Mouse (Mus musculus): Measurements from ENCODE around the gene Abcc6.
A peak's percentile ranks its signal among the peaks of the same experiment; 100 is the strongest.

Gene Abcc6

DNA sequence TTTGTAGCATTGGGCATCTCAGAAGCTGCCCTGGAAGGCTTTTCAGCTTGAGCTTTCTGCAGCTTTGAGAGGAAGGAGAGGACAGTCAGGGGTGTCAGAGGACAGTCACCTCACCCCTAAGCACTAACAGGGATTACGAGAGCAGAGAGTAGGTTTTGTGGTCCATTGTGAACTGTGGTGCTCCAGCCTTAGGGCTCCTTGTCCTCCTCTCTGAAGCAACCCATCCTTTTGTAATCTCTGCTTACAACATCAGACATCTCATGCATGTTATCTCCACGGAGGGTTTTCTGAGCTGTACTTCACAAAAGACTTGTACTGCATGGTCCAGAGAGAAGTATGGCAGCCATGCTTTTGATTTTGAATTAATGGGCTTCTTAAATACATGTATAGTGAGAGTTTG, 4.9 kb upstream of the Abcc6 start:
- TF ChIP-seq POU5F1 (IDR thresholded peaks at IDR 0.05; ENCODE audit: borderline replicate concordance, low read length) (no peak), NANOG (IDR thresholded peaks at IDR 0.05; ENCODE audit: borderline replicate concordance, low read length) (no peak), CTCF (conservative IDR thresholded peaks at IDR 0.05; ENCODE audit: low read length) (no peak)
- H3K4me3 ChIP-seq (replicated peaks; ENCODE audit: low read length), result peak overlapping the region; percentile 96; the same call in 1 of the 2 replicates
- H3K9me3 ChIP-seq (ENCODE audit: low read length), result no peaks in the 10 kb centered on the region
- no peaks in the 10 kb centered on the region for H3K27me3 ChIP-seq (ENCODE audit: insufficient read depth, low read length)
- peaks cover 41% of the 10 kb centered on the region for H3K36me3 ChIP-seq (ENCODE audit: insufficient read depth, low read length)
- peaks cover 43% of the 10 kb centered on the region for H3K4me1 ChIP-seq (replicated peaks; ENCODE audit: low read depth, low read length)

DNA sequence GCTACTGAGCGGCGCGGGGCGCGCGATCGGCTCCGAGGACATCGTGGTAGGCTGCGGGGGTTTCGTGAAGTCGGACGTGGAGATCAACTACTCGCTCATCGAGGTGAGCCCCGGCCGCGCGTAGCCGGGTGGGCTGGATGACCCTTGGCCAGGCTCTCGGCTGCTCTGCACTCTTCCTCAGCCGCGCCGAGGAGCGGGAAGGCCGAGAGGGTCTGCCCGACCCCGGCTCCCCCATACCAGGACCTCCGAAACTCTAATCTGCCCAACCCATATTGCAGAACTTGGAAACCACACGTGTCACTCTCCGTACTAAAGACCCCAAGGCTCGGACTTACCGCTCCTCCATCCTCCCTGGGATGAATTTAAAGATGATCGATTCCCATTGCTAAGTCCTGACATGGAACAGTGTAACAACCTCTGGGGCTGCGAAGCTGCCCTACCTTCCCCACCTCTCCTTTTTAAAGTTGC, 3.8 kb upstream of the Abcc6 start:
- Histone ChIP-seq H3K4me1 (replicated peaks; ENCODE audit: low read depth, low read length) (peaks cover 40% of the 10 kb centered on the region), H3K27me3 (ENCODE audit: insufficient read depth, low read length) (peaks cover 4% of the 10 kb centered on the region), H3K36me3 (ENCODE audit: insufficient read depth, low read length) (peaks cover 32% of the 10 kb centered on the region), H3K4me3 (replicated peaks; ENCODE audit: low read length) (peak overlapping the region; percentile 96), H3K9me3 (ENCODE audit: low read length) (no peaks in the 10 kb centered on the region)
- TF ChIP-seq CTCF (conservative IDR thresholded peaks at IDR 0.05; ENCODE audit: low read length), result no peak
- TF ChIP-seq NANOG (IDR thresholded peaks at IDR 0.05; ENCODE audit: borderline replicate concordance, low read length), result no peak
- TF ChIP-seq POU5F1 (IDR thresholded peaks at IDR 0.05; ENCODE audit: borderline replicate concordance, low read length), result no peak

DNA sequence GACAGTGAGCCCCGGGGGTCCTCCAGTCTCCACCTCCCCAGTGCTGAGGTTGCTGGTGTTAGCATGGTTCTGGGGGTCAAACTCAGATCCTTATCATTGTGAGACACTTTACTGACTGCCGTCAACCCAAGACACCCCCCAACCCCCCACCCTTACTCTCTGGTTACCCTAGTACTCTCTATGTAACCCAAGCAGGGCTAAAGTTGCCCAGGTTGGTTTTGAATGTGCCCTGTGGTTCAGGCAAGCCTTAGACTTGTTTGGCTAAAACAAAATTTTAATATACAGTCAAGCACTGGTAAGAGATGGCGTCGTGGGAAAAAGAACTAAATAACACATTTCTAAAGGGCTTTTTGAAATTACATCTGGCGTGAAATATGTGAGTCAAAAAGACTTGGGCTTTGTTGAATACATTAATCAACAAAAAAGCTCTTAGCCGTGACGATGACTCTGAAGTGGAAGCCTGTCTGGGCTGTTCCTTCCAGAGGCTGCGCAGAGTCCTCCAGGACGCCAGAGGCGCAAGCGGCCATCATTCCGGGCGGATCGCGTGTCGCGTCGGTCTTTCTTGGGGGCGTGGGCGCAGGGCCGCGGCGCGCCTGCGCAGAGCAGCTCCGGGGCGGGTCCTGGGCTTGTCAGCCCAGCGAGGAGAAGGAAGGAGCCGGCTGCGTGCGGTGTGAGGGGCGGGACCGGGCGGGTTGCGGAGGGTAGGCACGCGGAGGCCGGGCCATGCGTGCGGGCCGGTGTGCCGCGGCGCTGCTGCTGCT, 3.2 kb upstream of the Abcc6 start, which contains the start of gene Nomo1:
Gene Nomo1 (plus strand): TSS at position 590 of the 761 bp plus-strand sequence.
- TF ChIP-seq CTCF (conservative IDR thresholded peaks at IDR 0.05; ENCODE audit: low read length), result peak; percentile 51
- TF ChIP-seq NANOG (IDR thresholded peaks at IDR 0.05; ENCODE audit: borderline replicate concordance, low read length), result no peak
- TF ChIP-seq POU5F1 (IDR thresholded peaks at IDR 0.05; ENCODE audit: borderline replicate concordance, low read length), result no peak
- H3K36me3 ChIP-seq (ENCODE audit: insufficient read depth, low read length), result peaks cover 26% of the 10 kb centered on the region
- peaks cover 7% of the 10 kb centered on the region for H3K27me3 ChIP-seq (ENCODE audit: insufficient read depth, low read length)
- no peaks in the 10 kb centered on the region for H3K9me3 ChIP-seq (ENCODE audit: low read length)
- H3K4me1 ChIP-seq (replicated peaks; ENCODE audit: low read depth, low read length), result peaks cover 39% of the 10 kb centered on the region
- peak within 1 kb of the TSS; percentile 96 for H3K4me3 ChIP-seq (replicated peaks; ENCODE audit: low read length)

DNA sequence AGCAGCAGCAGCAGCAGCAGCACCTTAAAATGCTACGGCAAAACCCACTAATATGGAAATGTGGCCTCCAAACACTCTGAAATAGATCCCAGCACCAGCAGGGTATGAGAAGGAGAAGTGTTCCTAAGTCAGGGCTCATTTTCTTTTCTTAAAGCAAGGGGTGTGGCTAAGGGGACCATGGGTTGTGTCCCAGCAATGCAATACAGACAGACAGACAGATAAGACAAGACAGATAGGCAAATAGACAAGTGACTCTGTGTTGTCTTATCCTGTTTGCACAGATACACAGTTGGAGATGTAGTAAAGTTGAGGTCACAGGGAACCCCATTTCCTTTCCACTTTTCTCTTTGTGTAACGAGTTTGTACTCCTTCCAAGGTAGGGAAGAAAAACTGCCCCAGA, 973 bp upstream of the Abcc6 start:
- Histone ChIP-seq H3K9me3 (ENCODE audit: low read length) (no peaks in the 10 kb centered on the region), H3K27me3 (ENCODE audit: insufficient read depth, low read length) (peaks cover 17% of the 10 kb centered on the region), H3K4me3 (replicated peaks; ENCODE audit: low read length) (no peak overlapping the region), H3K36me3 (ENCODE audit: insufficient read depth, low read length) (peaks cover 9% of the 10 kb centered on the region), H3K4me1 (replicated peaks; ENCODE audit: low read depth, low read length) (peaks cover 39% of the 10 kb centered on the region)
- no peak for TF ChIP-seq NANOG (IDR thresholded peaks at IDR 0.05; ENCODE audit: borderline replicate concordance, low read length)

DNA sequence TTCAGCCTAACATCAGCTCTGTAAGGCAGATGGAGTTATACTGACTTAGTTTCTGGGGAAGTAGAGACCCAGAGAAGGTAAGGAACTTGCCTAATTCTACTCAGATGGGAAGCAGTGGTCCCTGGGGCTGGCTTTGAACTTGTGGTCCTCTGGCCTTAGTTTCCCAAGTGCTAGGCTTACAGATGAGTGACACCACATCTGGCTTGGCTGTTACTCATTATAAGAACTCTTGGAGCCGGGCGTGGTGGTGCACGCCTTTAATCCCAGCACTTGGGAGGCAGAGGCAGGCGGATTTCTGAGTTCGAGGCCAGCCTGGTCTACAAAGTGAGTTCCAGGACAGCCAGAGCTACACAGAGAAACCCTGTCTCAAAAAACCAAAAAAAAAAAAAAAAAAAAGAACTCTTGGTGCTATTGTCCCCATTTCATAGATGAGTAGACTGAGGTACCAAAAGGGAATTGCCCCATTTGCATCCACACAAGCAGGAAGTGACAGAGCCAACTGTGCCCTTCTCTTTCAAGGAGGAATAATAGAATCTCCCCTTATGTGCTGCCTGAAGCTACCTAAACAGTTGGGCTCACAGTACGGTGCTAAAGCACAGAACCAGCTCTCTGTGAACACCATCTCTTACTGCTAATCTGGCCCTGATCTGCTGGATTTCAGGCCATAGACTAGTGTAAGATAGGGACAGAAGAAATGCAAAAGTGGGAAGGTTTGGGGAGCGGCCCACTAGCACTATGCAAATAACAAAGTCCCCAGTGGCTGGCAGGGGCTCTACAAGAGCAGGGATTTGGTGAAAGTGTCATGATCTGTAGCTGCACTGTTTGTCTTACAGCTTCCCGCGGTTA, 580 bp downstream of the Abcc6 start:
- Histone ChIP-seq H3K9me3 (ENCODE audit: low read length) (no peaks in the 10 kb centered on the region), H3K4me3 (replicated peaks; ENCODE audit: low read length) (peak overlapping the region; percentile 66), H3K36me3 (ENCODE audit: insufficient read depth, low read length) (no peaks in the 10 kb centered on the region), H3K27me3 (ENCODE audit: insufficient read depth, low read length) (peaks cover 20% of the 10 kb centered on the region), H3K4me1 (replicated peaks; ENCODE audit: low read depth, low read length) (peaks cover 34% of the 10 kb centered on the region)
- TF ChIP-seq CTCF (conservative IDR thresholded peaks at IDR 0.05; ENCODE audit: low read length) (no peak), POU5F1 (IDR thresholded peaks at IDR 0.05; ENCODE audit: borderline replicate concordance, low read length) (no peak), NANOG (IDR thresholded peaks at IDR 0.05; ENCODE audit: borderline replicate concordance, low read length) (no peak)

DNA sequence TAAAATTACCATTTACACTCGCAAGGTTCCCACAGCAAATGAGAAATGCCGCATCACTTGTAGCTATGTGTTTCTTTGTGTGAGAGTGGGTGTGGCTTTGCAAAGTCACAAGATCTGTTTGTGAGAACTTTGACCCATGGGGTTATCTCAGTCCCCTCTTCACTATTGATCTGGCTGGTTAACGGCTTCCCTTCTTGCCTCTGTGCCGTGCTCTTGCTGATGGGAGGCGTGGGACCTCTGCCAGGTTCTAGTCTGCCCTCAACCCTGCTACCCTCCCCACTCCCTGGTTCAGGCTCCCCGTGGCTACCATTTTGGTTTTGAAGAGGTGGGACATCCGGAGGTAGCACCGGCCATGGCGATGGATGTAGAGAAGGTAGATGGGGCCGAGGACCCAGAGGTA, 1.4 kb downstream of the Abcc6 start:
- no peaks in the 10 kb centered on the region for H3K9me3 ChIP-seq (ENCODE audit: low read length)
- TF ChIP-seq NANOG (IDR thresholded peaks at IDR 0.05; ENCODE audit: borderline replicate concordance, low read length), result no peak
- no peak overlapping the region for H3K4me3 ChIP-seq (replicated peaks; ENCODE audit: low read length)
- H3K4me1 ChIP-seq (replicated peaks; ENCODE audit: low read depth, low read length), result peaks cover 27% of the 10 kb centered on the region
- H3K36me3 ChIP-seq (ENCODE audit: insufficient read depth, low read length), result no peaks in the 10 kb centered on the region
- H3K27me3 ChIP-seq (ENCODE audit: insufficient read depth, low read length), result peaks cover 20% of the 10 kb centered on the region

DNA sequence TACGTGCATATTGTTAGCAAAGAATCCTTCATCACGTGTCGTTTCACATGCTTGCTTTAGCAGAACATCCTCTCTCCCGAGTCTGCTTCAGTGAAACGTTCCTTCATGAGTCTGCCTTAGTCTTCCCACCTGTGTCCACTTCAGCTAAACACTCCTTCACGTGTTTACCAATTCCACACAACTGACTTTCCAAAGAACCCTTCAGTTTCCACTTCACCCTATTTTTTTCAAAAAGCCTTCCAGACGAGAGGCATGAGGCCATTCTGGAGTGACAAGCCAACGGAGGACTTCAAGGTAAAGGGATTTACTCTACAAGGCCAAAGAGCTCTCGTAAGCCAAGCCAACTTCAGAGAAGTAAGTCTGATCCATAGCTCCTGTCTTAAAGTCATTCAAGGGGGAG, 4.7 kb downstream of the Abcc6 start:
- no peak overlapping the region for H3K4me3 ChIP-seq (replicated peaks; ENCODE audit: low read length)
- no peaks in the 10 kb centered on the region for H3K9me3 ChIP-seq (ENCODE audit: low read length)
- H3K36me3 ChIP-seq (ENCODE audit: insufficient read depth, low read length), result no peaks in the 10 kb centered on the region
- H3K27me3 ChIP-seq (ENCODE audit: insufficient read depth, low read length), result peaks cover 24% of the 10 kb centered on the region
- no peak for TF ChIP-seq POU5F1 (IDR thresholded peaks at IDR 0.05; ENCODE audit: borderline replicate concordance, low read length)
- TF ChIP-seq CTCF (conservative IDR thresholded peaks at IDR 0.05; ENCODE audit: low read length), result no peak
- TF ChIP-seq NANOG (IDR thresholded peaks at IDR 0.05; ENCODE audit: borderline replicate concordance, low read length), result no peak
- H3K4me1 ChIP-seq (replicated peaks; ENCODE audit: low read depth, low read length), result peaks cover 11% of the 10 kb centered on the region

DNA sequence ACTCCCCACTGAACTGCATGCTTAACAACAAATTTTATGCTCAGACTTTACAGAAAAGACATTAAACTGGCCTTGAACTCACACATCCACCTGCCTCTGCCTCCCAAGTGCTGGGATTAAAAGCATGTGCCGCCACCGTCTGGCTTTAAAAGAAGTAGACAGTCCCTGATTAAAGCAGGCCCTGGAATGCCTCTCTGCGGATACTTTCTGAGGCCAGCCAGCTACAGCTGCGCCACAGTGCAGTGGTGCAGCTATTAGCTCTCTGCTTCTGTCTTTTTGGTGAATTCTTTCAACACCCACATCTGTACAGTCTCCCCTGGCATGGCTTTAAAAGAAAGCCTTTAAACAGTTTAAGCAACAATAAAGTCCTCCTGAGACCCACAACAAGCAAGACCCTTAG, 8.2 kb downstream of the Abcc6 start:
- Histone ChIP-seq H3K27me3 (ENCODE audit: insufficient read depth, low read length) (peaks cover 7% of the 10 kb centered on the region), H3K36me3 (ENCODE audit: insufficient read depth, low read length) (no peaks in the 10 kb centered on the region), H3K9me3 (ENCODE audit: low read length) (no peaks in the 10 kb centered on the region), H3K4me3 (replicated peaks; ENCODE audit: low read length) (no peak overlapping the region), H3K4me1 (replicated peaks; ENCODE audit: low read depth, low read length) (no peaks in the 10 kb centered on the region)
- TF ChIP-seq POU5F1 (IDR thresholded peaks at IDR 0.05; ENCODE audit: borderline replicate concordance, low read length) (no peak), CTCF (conservative IDR thresholded peaks at IDR 0.05; ENCODE audit: low read length) (no peak), NANOG (IDR thresholded peaks at IDR 0.05; ENCODE audit: borderline replicate concordance, low read length) (no peak)
